Mouse (Mus musculus) adrenal gland, adult 2 months (tissue): ENCODE results near the gene Anks6. TPM values are rescaled to one million over a fixed set of nuclear protein-coding genes. Genes with fewer than 3 reads are reported as not detected.

Source experiments
- DNase-seq: peaks from one replicate; pipeline ENCODE4 v3.0.0; 2021
- polyA plus RNA-seq: library from polyadenylated mRNA; depleted of rRNA; stranded (reverse); fragments of >200 nt; gene quantifications from 2 replicates; pipeline ENCODE4 v1.2.3, GENCODE M21; 2012
- total RNA-seq, 2 experiments: library from RNA; stranded (reverse); gene quantifications; 2 replicates each; pipeline ENCODE4 v1.2.3; 2021

Anks6 gene
- total and polyA plus RNA-seq, 3 experiments, result 3.6 to 6.9 (median 5.4) TPM

DNA sequence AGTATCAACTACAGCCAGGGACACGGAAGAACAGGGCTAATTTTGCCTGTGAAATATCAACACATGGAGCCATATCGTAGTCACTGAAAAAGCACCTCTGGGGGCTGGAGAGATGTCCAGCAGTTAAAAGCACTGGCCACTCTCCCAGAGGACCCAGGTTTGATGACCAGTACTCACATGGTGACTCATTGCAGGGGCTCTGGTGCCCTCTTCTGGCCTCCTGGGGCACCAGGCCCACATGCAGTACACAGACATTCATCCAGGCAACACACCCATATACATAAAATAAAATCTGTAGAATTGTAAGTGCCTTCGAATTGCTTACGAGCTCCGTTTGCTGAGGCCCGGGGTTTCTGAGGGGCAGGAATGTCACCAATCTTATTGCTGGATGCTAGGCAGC is 10.3 kb downstream of the Anks6 start:
- DNase-seq, result no peak

DNA sequence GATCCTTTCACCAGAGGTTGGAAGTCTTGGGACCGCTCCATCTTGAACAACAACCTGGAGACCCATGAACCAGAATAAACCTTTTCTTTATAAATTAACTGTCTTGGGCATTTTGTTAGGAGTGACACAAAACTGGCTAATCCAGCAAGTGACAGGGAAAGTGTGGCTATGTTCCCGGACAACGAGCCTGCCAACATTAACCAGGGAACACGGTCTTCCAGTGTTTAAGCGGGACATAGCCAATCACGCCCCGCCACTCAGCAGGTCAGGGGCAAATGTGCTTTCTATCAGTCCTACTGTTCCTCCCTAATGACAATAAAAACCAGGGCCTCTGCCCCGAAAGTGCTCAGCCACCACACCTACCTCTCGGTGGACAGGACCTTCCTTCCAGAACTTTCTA is 13.4 kb downstream of the Anks6 start:
- DNase-seq, result no peak

DNA sequence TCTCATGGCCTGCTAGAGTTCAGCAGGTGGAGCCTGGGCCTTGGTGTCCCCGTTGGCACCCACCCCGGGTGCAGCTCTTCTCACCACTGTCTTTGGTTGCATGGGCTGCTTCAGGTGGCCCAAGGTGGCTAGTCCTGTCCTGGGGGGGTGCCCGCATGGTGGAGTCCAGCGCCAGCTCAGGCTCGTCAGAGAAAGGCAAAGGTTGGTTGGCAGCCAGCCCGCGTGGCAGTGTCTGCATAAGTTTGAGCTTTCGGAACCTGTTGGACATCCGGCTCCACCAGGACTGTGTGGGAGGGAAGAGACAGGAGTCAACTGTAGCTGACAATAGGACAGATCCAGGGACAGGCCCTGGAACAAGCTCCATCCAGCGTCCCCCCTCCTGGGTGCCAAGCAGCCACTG is 17.6 kb downstream of the Anks6 start:
- DNase-seq, result no peak

DNA sequence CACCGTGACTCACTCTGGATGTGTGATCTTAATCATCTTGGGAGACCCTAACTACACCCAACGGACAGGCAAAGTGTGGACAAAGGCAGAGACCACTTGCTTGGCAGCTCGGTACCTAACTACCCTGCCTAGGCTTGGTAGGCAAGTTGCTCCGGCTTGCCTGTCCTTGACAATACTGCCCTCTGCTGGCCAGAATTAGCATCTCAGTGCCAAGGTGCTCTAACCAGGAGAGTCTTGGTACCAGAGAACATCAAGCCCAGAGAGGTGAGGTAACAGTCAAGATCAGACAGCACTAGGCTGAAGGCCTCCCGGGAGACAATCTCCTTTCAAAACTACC is 19.9 kb downstream of the Anks6 start:
- peak; percentile 57 for DNase-seq

DNA sequence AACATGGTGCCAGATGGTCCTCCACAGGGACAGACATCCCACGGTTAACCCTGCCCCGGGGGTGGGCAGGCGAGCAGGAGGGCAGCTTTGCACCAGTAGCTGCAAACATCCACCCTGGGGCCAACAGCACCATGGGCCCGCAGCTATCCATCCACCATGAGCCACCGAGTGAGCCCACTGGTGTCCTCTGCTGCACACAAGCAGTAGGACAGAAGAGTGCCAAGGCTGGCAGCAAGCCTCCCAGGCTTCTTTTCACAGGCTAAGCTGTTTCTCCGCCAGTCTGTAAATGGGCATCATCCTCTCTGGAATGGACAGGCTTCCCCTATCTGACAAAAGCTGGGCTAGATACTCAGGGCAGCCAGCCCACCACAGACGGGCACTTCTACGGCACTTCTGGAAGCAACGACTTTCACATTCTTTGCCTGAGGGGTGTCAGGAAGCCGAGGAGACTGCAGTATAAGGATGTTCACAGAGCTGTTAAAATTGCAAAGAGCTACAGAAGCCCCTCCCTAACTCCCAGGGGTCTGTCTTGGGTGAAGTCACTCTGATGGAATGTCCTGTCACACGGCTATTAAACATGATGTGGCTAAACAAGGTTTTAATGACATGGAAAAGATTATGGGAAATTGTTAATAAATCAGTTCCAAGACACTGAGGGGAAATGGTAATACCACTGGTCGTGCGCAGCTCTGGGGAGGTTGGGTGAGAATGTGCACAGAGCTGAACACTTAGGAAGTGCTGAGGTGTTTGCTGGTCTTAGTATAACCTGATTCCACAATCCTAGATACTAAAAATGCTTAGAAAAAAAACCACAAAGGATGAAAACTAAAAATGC is 20.5 kb downstream of the Anks6 start:
- no peak for DNase-seq

DNA sequence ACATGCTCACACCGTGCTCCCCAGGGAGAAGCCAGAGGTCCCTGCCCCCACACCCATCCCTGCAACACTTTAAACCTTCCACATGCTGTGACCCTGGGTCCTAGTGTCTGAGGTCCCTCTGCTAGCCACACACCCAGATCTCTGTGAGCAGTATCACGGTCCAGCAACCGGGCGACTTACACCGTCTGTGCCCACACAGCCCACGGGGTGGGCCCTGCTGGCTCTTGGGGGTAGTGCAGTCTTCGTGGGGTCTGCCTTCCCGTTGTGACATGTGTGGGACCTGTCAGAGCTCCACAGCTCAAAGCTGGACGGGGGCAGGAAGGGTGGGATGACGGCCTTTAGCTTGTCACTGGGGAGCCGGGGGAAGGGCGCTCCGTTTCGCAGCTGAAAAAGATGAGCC is 21.7 kb downstream of the Anks6 start:
- no peak for DNase-seq

DNA sequence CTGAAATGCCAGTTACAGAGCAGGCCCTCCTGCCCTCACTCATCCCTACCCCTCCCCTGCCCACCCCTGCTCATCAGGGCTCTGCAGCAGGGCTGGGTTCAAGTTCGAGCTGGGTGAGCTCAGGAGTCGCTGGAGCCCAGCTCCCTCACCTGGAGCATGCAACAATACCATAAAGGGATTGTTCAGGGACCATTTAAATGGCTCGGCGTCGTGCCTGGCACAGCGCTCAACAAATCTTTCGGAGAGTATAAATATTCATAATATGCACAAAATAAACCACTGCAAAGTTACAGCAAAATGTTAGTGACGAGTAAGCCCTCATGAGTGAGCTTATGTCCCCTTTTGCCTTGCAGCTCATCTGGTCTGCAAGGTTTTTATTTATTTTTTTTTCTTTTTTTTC is 25.1 kb downstream of the Anks6 start:
- no peak for DNase-seq

DNA sequence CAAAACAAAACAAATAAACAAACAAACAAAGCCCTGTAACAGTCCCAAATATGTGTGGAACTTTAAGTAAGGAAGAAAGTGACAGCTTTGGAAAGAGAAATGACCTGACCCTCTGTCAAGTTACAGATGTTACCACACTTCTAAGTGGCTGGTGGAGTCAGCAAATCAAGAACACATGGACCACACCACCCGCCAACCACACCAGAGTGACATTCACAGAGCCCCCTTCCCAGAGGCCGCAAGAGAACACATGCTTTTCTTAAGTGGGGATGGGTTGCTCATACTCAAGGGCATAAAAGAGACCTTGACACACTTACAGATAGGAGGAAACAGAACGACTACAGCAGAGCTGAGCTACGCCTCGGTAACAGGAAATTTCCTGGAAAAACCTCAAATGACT is 28.4 kb downstream of the Anks6 start:
- no peak for DNase-seq

DNA sequence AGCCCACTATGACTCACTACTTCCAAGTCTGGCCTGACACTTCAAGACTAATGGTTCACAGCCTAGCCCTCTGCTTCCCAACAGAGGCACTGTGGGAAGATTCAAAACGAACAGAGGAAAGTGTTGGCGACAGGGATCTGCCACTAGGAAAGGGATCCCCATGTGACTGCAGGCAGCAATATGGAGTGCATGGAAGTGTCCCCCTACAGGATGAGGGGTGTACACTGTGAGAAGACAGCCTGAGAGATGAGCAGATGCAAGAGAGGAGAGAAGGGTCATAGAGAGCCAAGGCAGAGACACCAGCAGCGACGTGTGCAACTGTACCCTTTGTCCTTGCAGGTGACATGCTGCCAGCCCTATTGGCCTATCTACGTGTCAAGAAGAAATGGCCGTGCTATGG is 33.3 kb downstream of the Anks6 start:
- DNase-seq, result no peak

DNA sequence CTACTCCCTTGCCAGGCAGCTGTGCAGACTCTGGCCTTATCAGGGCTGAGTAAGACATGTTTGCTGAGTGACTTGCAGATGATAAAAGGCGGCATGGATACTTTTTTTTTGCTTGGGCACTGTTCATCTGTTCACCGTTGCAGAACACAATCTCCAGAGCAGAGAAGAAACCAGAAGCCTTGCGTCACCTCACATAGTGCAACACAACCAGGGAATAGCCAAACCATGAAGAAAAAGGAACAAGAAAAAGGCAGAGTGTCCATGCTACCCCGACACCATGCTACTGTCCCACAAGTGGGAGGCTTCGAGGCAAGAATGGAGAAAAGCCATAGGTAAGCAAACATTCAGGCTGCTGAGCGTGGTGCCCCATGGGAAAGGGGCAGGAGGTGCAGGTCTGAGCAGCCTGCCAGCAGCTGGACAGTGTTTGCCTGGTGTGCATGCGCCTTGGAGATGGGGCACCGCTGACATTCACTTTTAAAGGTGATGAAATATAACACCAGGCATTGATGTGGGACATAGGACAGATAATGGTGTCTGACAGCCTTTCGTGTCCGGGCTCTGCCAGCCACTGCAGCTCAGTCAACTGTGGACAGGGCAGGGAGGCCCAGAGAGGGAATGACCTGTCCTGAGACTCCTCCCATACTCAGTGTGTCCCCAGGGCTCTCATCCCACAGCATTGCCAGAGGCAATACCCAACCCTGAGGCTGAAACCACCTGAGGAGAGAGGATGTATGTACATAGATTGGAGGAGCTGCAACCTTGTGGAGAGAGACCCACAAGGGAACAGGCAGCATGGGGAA is 34.2 kb downstream of the Anks6 start:
- no peak for DNase-seq

DNA sequence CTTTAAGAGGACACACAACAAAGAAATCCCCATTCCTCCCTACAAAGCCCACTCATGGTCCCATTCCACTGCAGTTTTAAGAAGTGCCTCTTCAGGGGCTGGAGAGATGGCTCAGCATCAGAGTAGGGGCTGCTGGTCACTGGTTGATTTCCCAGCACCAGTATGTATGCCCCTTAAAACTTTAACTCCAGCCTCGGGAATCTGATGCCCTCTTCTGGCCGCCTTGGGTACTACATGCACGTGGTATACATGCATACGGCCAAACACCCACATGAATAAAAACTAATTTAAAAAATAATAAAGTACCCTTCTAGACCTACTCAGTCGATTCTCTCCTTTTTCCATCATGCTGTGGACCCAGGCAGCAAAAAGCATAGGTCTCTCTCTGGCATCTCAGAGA is 36.7 kb downstream of the Anks6 start:
- peak; percentile 54 for DNase-seq

DNA sequence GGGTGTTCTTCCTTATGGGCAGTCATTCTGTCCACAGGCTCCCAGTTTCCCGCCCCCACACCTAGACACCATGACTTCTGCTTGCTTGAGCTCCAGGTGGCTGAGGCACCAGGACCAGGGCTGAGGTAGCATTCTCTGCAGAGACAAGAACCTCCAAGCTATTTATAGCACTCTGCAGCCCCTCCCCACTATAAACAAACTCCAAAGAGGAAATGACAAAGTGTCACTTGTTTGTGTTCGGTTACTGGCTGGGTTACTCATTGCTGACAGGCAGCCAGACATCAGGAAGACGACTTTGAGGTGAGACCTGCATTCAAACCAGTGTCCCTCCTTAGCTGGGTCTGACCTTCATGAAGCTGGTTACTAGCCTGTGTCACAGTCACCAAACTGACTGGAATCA is 42.1 kb downstream of the Anks6 start:
- DNase-seq, result no peak

DNA sequence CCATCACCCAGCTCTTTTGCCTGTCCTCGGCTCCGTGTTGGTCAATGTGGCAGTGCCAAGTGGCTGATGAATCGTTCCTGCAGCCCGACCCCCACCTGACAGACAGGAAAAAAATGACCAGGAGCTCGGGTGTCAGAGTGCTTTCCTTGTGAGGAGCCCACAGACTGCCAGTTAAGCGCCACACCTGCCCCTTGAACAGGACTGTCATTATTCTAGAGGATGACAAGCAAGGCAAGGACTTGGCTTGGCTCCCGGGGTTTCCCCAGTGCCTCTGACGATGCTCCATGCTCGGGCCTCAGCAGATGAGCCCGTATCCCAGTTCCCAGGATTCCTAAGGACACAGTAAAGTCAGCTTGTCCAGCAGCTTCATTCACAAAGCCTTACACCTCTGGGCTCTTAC is 44.8 kb downstream of the Anks6 start:
- peak; percentile 44 for DNase-seq

DNA sequence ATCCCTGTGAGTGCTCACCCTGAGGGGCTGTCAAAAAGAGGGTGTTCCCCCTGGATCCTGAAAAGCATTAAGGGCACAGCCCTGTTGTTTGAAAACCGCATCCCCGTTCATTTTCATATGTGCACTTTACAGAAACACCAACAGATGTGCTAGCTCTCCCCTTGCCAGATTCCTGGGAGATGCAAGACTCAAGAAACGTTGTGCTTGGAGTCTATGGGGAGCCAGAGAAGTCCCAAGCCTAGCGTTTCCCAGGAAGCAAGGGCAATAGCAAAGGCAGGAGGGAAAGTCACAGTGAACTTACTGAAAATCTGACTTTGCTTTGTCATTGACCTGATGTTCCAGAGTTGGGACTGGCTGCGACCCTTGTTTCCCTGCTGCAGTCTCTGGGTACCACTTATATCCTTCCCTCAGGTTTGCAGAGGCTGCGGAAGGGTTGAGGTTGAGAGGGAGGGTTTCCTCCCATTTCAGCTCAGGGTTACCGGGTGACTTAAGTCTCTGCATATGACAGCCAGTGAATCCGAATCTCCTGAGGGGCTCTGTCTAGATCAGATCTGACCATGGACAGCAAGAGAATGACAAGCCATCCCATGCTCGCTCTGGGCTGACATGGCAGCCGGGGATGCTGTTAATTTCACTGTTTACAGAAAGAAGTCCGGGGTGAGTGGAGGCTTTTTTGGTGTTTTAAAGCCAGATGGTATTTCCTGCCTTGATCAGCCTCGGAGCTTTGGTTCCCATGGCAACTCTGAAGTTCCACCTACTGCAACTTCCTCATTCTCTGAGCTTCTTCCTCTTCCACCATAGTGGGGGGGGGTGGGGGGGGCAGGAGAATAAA is 46.6 kb downstream of the Anks6 start:
- no peak for DNase-seq

DNA sequence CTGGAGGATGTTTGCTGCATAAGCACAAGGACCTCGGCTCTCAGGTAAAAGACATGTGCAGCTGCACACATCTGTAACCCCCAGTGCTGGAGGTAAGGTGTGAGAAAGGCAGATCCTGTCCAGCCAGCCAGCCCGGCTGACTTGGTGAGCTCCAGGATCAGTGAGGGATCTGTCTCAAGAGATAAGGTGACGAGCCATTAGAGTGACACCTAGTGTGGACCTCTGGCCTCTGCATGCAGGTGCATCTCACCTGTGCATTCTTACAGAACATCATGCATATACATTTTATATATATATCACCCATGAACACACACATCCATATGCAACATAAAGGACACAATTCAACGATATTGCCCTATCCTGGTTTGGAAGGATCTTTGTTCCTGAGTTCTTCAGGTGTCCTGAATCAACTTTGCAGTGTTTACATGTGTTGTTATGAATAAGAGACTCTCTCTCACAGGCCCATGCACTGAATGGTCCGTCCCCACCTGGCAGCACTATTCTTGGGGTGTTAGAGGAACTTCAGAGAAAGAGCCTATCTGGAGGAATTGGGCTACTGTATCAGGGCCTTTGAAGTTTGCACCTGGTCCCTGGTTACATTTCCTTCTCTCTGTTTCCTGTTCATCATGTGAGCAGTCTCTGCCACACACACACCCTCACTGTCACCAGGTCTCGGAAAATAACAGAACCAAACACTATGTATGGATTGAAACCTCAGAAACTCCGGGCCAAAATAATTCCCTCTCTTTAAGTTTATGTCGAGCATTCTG is 56.4 kb downstream of the Anks6 start:
- no peak for DNase-seq

DNA sequence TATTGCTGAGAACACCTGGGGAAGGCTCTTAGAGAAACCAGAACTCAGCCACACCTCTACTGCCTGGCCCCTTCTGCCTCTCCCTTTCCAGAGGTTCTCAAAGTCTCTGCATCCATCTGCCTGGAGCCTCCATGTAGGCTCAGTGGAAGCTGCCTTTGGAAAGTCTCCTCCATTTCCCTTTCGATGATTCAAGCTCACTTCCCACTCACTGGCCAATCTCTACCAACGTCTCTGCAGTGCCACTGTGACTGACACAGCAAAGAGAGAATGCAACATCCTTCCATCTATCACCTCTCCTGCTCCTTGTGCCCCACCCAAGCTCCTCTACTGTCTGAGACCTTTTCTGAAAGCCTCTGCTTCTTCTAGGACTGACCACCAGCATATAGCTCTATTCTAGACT is 59.3 kb downstream of the Anks6 start:
- DNase-seq, result no peak

DNA sequence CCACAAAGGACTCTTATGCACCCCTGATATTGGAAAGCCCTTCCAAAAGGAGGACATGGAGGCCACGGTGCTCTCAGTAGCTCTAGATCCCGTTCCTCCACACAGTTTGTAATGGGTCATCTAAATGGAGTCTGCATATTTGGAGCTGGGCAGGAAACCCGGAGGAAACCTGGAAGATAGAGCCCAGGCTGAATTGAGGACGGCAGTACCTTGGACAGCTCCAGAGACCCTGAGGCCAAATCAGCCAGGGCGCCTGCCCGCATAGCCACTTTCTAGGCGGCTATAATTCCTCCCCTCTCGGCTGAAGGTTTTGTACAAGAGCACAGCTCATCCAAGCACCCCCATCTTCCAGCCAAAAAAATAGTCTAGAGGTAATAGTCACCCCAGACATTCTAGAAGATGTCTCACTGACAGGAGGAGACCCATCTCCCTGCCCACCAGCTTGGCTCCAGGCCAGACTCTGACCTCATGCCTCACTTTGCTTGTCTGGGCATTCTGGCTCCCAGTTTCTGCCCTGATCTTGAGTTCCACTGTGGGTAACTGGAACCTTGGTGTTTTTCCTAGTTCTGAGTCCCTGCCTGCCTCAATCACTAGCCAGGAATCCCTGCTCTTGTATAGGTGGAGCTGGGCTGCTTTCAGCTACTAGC is 64.3 kb downstream of the Anks6 start:
- peak; percentile 42 for DNase-seq

DNA sequence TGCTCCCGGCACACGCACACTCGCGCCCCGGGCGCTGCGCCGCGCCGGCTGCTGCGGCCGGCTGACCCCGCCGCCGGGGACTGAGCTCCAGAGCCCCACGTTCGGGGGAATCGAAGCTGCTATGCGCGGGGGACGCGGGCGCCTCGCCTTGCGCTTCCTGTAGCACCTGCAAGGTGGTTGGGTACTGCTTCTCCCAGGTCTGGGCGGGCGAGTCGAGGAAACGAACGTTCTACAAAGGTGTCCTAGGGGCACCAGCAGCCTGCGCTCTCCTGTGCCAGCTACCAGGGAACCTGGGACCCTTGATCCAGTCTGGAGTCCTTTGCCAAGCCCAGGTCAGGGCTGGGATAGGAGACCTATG is 65.3 kb downstream of the Anks6 start:
- peak; percentile 5 for DNase-seq

DNA sequence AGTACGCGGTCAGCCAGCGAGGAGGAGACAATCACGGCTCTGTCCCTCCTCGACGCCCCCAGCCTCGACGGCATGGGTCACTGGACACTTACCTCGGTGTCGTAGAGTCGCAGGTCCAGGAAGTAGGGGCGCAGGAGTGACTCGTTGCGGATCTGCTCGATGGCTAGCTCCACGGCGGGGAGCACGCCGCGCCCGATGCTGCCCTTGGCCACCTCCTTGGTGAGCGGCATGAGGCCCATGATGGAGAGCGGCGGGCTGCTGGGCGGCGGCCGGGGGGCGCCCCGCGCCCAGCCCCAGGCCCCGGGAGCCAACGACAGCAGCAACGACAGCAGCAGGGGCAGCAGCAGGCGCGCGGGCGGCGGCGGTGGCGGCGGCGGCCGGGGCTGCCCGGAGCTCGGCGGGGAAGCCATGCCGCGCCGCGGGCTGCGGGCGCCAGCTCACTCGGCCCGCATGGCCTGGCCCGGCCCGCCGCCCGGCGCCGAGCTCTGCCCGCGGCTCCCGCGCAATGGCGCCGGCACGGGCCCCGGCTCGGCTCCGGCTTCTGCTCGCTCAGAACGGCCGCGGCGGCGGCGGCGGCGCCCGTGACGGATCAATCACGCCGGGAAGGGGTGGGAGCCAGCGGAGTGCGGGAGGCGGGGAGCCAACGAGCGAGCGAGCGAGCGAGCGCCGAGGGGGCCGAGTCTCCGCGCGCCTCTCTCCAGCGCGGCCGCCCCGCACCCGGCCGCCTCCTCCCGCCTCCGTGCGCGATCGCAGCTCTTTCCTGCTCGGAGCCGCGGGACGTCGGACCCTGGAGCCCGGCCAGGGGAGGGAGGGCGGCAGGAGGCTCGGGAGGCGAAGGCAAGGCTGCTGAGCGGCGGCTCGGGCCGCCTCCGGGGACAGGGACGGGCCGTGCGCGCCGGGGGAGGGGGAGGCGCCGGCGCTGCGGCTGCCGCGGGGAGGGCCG is 65.9 kb downstream of the Anks6 start, which contains the start of gene Gabbr2:
Gabbr2 (minus strand) TSS at position 858 of the 943 bp plus-strand sequence.
- peak; percentile 38 for DNase-seq
